Mouse (Mus musculus): ENCODE data around the gene Klf15. TPM values are rescaled to one million over a fixed set of nuclear protein-coding genes. Genes with fewer than 3 reads are reported as not detected.

Klf15 gene
- total RNA-seq, 2 experiments from 2014 or later = 32.2 to 52.2 TPM

Other genes with a start within 250 kb of the Klf15 start
- not detected for gene Vmn1r53, start 238.1 kb upstream of the Klf15 start, total RNA-seq (2021)
- not detected for gene Vmn1r54, start 216.3 kb upstream of the Klf15 start, total RNA-seq (2021)
- gene BC048671, start 161.4 kb upstream of the Klf15 start, total RNA-seq (2021) = not detected
- not detected for gene Chst13, start 137.4 kb upstream of the Klf15 start, total RNA-seq (2021)
- gene Uroc1, start 129.3 kb upstream of the Klf15 start, total RNA-seq (2021) = under 1 TPM; 0.10 to 0.13 TPM
- gene Zxdc, start 93.1 kb upstream of the Klf15 start, total RNA-seq (2021) = 10 to 100 TPM; 33.0 to 43.5 TPM
- gene Cfap100, start 33.8 kb upstream of the Klf15 start, total RNA-seq (2021) = under 1 TPM; 0.48 to 0.99 TPM
- gene Aldh1l1, start 23.9 kb downstream of the Klf15 start, total RNA-seq (2021) = 100 to 1,000 TPM; 180 to 197 TPM
- 10 to 100 TPM; 29.1 to 67.6 TPM for gene Slc41a3, start 142.1 kb downstream of the Klf15 start, total RNA-seq (2021)

Data from adrenal gland, adult 18-20 months (tissue).